Mouse (Mus musculus) G1E-ER4 (cell line): ENCODE results near the gene She. TPM values are rescaled to one million over a fixed set of nuclear protein-coding genes. Genes with fewer than 3 reads are reported as not detected.

ENCODE experiments used
- GATA1 ChIP-seq: IDR thresholded peaks from one replicate; pipeline ENCODE4 v1.8.0; 2012; ENCODE audit warnings: low read length, inconsistent platforms
- polyA plus RNA-seq: library from polyadenylated mRNA; stranded (reverse); fragments of >175 nt; gene quantifications from 2 replicates; pipeline ENCODE4 v1.2.3, GENCODE M21; 2012

Gene She
- not detected in 2 replicates for polyA plus RNA-seq

DNA sequence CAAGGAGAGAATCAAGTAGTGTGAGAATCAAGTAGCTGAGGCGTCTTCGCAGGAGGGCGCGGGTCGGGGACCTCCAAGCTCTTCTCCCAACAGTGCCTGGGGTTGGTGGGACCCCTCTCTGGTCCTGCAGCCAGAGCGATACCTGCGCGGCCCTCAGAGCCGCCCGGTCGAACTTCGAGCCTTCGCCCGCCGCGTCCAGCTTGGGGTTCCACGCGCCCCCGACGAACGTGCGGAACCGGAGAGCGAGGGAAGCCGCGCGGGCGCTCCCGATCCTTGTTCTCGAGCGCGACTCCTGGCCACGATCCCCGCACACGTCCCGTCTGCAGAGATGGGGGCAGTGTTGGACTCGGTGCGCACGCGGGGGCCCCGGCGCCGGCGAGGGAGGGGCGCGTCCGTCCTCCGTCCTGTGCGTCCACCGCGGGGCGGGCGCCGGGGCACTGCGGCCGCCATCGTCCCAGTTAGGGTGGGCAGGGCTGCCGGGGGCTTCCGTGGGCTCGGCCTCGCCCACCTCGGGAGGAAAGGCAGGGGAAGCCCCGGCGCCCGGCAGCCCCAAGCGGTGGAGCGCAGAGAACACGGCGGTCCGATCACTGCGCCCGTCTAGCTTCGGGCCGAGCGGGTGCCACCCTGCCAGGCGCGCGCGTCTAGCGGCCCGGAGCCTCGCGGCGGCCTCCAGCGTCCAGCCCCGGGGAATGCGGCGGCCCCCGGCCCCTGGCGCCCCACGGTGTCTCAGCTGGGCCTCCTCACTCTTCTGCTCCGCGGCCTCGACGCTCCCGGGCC is at the start of gene She:
Gene She, plus strand, starts transcription at position 556 of the 777 bp plus-strand sequence.
- TF ChIP-seq GATA1: no peak

DNA sequence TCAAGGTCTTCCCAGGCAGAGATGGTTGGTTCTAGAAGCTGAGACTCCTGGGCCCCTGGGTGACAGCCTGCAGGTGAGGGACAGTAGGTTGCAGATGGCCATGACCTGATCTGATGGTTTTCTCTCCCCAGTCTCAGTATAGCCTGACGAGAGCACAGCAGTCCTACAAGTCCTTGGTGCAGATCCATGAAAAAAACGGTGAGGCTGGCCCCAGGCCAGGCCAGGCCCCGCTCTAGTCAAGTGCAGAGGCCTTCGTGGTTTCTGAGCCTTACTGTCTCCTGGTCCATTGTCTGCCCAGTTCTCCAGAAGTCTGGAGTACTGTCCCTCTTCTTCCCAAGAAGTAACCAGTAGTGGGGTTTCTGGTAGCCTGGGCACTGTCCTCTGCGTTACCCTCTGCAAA is 49.5 kb upstream of the She start:
- no peak for TF ChIP-seq GATA1

DNA sequence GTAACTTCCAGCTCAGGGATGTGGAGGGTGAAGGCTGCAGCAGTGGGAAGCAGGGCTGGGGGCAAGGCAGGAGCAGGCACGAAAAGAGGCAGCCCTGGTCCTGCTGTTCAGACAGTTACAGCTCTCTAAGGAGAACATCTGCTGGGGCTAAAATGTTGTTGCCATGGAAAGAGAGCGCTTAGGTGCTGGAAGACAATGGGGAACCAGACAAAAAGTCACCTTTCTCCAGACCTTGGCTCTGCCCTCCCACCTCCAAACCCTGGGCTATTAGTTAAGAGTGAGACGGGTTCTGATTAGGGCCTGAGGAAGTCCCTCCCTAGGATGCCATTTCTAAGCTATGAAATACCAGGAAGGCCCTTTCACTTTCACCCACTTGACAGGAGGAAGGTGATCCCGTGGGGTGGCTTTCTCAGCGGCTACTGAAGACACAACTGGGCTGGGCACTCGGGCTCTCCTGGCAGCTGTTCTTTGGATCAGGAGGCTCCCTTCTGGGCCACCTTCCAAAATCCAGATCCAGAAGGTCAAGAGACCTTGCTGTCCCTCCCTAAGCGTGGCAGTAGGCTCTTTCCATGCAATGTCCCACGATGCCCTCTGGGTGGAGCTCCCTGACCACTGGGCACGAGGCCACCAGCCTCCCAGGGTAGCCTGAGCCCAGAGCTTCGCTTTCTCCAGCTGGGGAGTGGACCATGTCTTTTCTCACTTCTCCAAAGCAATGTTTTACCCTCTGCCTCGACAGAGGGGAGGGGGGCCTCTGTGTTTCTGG is 46.0 kb upstream of the She start:
- TF ChIP-seq GATA1: no peak

DNA sequence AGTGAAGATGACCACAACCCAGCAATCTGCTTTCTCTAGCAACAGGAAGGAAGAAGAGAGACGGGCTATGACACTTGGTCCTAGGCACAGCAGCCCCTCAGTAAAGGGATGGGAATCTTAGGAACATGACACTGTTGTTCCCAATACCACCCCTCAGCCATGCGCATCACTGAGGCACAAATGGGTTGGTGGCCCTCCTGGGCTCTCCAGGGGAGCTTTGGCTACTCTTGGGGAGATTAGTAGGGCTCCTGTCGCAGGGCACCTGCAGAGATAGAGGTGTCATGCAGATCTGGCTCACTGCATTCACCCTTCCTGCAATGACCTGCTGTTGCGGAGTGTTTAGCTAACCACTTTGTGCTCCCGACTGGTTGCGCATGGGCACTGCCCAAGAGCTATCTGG is 44.9 kb upstream of the She start:
- no peak for TF ChIP-seq GATA1

DNA sequence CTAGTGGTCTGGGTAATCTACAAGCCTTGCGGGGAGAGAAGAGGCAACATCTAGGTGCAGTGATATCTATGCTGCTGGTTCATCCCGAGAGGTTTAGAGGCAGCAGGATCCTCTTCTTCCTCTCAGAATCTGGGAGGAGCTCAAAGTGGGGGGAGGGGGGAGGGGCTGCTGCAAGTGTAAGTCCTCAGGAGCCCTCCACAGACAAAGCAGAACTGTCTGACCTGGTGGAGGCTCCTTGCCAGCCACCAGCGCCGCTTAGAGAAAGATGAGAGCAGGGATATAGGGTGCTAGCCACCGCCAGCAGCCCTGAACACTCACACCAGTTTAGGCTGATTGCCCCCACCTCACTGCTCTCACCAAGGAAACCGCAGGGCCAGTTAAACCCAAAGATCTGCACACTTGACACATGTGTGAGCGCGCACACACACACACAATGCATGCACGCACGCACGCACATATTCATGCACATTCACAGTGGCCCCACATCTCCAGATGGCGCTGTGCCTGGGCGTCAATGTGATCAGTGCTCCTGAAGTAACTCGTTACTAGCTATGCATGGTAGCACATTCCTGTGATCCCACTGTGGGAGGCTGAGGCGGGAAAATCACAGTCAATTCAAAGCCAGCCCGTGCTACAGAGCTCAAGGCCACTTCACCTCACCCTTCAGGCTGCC is 42.4 kb upstream of the She start:
- TF ChIP-seq GATA1: no peak

DNA sequence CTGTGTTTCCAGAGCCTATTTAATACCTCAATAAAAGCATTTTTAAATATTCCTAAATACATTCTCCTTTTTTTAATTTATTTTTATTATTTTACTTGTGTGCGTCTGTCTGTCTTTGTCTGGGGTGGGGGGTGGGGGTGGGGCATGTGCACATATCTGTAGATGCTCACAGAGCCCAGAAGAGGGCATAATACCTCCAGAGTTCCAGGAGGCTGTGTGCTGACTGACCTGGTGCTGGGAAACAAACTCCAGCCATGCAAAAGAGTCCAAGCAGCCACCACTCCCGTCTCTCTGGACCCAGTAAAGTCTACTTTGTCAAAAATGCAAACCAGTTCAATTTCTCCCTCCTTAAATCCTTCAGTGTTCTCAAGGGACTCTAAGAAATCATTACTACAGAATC is 36.6 kb upstream of the She start:
- TF ChIP-seq GATA1: no peak

DNA sequence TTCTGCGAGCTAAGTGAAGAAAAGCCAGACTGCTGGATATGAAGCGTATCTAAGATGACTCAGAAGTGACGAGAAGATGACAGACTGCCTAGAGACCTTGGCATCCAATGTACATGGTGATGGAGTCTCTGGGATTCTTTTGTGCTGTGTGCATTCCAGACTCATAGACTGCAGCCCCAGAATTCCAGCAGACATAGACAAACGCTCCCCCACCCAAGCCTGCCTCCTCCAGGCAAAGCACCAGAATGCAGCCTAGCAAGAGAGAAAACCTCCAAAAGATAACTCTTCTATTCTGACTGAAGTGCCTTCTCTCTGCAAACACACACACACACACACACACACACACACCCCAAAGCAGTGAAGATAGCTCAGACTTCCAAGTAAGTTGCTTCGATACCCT is 35.4 kb upstream of the She start:
- TF ChIP-seq GATA1: no peak

DNA sequence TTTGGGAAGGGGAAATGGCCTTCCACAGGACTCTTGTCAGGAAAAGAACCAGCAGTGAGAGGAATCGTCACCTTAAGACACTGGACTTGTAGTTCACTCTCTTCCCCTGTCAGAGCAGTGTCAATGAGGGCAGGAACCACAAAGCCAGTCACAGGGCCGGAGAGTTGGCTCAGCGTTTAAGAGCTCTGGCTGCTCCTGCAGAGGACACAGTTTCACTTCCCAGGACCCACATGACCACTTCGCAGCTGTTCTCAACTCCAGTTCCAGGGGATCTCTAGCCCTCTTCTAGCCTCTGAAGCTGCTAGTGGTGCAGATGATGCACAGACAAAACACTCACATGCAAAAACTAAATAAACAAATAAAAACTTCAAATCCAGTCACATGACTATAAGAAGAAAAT is 34.8 kb upstream of the She start:
- TF ChIP-seq GATA1: no peak

DNA sequence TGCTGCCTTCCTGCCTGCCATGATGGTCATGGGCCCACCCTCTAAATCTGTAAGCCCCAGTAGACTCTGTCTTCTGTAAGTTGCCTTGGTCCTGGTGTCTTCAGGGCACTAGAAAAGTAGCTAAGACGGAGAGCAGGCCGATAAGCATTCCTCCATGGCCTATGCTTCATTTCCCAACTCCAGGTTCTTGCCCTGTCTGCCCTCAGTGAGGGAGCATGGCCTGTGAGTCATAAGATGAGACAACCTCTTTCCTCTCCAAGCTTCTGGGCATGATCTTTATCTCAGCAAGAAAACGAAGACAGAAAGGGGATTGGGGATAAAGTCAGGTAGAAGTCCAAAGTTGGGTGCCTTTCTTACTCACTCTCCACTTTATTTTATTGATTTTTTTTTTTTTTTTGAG is 32.7 kb upstream of the She start:
- TF ChIP-seq GATA1: no peak

DNA sequence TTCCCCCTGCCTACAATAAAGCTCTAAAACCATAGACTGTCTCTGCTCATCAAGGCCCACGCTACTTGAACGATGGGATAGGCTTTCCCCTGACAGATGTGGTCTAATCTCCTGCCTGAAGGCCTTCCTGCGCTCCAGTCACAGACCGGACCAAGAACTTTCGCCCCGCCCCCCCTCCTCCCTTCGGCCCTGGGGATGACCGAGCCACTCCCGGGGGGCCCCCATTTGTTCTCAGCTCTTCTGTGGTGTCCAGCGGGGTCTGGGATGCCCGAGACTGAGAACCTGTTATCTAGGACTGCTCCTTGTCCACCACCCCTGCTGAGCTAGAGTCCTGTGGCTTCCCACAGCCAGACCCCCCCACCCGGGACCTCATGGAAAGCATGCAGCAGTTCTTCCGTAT is 31.7 kb upstream of the She start:
- no peak for TF ChIP-seq GATA1

DNA sequence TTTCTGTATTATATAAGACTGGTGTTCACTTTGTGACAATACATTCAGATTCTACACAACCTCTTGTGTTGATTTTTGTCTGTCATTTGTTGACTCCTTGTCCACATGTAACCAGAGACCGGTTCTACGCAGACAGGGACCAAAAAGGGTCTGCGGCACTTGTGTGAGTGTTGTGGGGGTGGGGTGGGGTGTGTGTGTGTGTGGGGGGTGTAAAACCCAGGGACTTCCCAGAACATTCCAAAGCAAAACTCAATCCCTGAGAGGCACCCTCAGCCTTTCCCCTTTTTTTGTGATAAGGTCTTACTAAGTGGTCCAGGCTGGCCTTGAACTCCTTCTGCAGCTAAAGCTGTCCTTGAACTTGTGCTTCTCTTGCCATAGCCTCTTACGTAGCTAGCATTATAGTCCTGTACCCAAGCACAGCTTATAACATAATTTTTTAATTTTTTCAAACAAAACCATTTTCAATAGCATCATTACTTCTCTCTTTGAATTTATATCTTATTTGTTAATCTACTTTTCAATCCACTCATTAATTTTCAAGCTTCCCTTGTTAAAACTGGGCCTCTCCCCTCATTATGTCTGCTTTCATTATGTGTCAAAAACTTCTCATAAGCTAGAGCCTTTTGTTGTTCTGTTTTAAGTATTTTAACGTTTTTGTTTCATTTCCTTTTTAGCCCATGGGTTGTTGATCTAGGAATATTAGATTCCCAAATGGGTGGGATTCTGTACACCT is 30.2 kb upstream of the She start:
- TF ChIP-seq GATA1: no peak

DNA sequence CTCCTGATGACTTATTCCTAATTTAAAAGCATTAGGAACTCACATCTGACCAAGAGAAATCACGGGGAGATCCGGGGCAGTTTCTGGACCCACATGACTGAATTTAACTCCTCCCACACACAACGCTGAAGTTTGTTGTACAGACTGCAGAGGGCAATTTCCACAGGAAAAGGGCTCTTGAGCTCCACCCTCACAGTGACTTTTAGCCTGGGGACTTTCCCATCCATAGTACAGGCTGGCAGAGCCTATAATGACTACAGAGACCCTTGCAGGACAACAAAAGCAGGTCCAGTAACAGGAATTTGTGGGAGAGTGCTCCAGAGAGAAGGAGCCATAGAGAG is 29.7 kb upstream of the She start:
- no peak for TF ChIP-seq GATA1

DNA sequence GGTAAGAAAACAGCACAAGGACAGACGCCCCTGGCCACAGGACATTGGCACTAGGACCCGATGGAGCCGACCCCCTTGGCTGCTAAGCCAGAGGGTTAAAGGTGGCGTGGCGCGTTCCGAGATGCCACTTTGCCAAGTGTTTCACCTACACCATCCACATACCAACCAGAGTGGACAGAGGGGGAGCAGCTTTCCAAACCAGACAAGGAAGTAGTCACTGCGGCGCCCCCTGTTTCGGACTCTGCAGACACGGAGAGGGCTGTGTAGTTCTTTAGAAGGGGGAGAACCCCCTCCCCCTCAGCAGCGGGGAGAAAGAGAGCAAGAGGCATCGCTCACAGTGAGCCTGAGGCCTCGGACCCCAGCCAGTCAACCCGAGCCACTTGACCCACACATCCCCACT is 28.3 kb upstream of the She start:
- no peak for TF ChIP-seq GATA1

DNA sequence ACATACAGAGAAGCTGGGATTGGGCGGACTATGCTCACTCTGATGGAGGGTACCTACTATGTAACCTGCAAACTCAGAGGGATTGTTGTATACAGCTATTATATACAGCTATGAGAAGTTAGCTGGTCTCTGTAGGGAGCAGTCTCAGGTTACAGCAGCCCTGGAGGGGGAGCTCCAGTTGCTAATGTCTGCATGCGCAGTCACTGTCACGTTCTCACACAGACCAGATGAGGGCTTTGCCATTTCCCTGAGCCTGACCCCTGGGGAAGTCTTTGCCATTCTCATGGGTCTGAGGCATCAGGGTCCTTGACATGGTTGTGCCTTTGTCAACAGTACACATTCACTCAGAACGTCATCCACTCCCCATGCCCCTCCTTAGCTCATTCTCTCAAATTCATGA is 26.0 kb upstream of the She start:
- TF ChIP-seq GATA1: no peak

DNA sequence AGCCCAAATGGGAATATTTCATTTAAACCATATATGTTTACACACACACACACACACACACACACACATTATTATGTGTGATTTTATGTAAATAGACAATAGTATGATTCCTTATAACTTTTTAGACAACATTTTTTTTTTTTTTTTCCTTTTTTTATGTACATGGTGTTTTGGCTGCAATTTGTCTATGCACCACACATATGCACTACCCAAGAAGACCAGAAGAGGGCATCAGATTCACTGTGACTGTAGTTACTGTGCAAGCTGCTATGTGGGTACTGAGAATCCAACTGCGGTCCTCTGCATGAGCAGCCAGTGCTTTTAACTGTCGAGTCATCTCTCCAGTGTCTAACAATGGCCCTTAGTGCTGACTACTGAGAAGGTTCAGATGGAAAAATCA is 24.4 kb upstream of the She start:
- TF ChIP-seq GATA1: no peak

DNA sequence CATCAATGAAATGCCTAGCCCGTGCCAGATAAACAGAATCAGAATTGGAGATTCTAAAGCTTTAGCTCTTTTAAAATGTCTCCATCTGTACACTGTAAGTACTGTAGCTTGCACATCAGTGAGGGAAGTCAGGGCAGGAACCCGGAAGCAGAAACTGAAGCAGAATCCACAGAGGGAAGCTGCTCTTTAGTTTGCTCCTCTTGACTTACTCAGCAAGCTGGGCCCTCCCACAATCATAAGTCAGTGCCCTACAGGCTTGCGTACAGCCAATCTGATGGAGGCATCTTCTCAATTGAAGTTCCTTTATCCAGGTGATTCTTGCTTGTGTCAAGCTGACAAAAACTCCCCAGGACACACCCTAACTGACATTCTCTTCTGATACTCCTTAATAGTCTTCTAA is 24.0 kb upstream of the She start:
- TF ChIP-seq GATA1: no peak
